Mouse (Mus musculus) neural tube, embryonic 14.5 days (tissue): ENCODE results near the gene Aloxe3. TPM values are rescaled to one million over a fixed set of nuclear protein-coding genes. Genes with fewer than 3 reads are reported as not detected.
A peak's percentile ranks its signal among the peaks of the same experiment; 100 is the strongest.
"Not testable (repeated sequence)": the region's sequence is repeated elsewhere in the genome, so short reads cannot be mapped to it uniquely, and the experiment has no call there.

Experiments used
- ATAC-seq: fragments of 200-750 bp; cut with Nextera tagmentation; 2 replicates; pipeline ENCODE4 v1.8.0; 2017; ENCODE audit warnings: low read depth, mild to moderate bottlenecking, moderate TSS enrichment, moderate library complexity
- H3K27ac ChIP-seq: fragments of 300-500 bp; sonication (generic); 2 replicates; pipeline ENCODE4 v1.5.1; 2014; ENCODE audit warnings: low read depth, mild to moderate bottlenecking, control low read depth, low read length, moderate library complexity, mixed read lengths
- H3K27me3 ChIP-seq: fragments of 300-500 bp; sonication (generic); 2 replicates; pipeline ENCODE4 v1.6.1; 2014; ENCODE audit warnings: low read length; ENCODE audit not compliant: control insufficient read depth, insufficient read depth
- H3K36me3 ChIP-seq: fragments of 300-500 bp; sonication (generic); 2 replicates; pipeline ENCODE4 v1.6.1; 2014; ENCODE audit warnings: low read length, mixed read lengths; ENCODE audit not compliant: control insufficient read depth, insufficient read depth
- H3K4me1 ChIP-seq: fragments of 300-500 bp; sonication (generic); 2 replicates; pipeline ENCODE4 v1.6.1; 2014; ENCODE audit warnings: low read length; ENCODE audit not compliant: control insufficient read depth, insufficient read depth
- H3K4me2 ChIP-seq: fragments of 300-500 bp; sonication (generic); 2 replicates; pipeline ENCODE4 v1.6.1; 2014; ENCODE audit warnings: mild to moderate bottlenecking, low read depth, low read length, control low read depth
- H3K4me3 ChIP-seq: fragments of 300-500 bp; sonication (generic); 2 replicates; pipeline ENCODE4 v1.5.1; 2014; ENCODE audit warnings: low read depth, low read length, control low read depth, mixed read lengths
- H3K9ac ChIP-seq: fragments of 300-500 bp; sonication (generic); replicated peaks from 2 replicates; pipeline ENCODE4 v1.6.1; 2014; ENCODE audit warnings: low read depth, mild to moderate bottlenecking, control low read depth, low read length, mixed read lengths
- H3K9me3 ChIP-seq: fragments of 300-500 bp; sonication (generic); 2 replicates; pipeline ENCODE4 v1.6.1; 2016; ENCODE audit warnings: low read length; ENCODE audit not compliant: control insufficient read depth
- WGBS: fragments of 180-500 bp; shearing (Covaris S2); extraction: QIAGEN DNeasy Blood & Tissue Kit; methylation state at CpG from one replicate; pipeline ENCODE4 v1.1.7; 2014; 5-methylcytosine and 5-hydroxymethylcytosine counted together
- polyA plus RNA-seq: library from polyadenylated mRNA; unstranded; fragments of >200 nt; fragmentation: Nextera tagmentation; extraction: Ambion mirVana; gene quantifications from 2 replicates; pipeline ENCODE4 v1.2.1, GENCODE M21; 2014

Aloxe3 gene
- polyA plus RNA-seq, 1 experiment from 2014 or later = 5.0 TPM

- WGBS = 6% methylated on average over 3 of the region's 3 CpGs
- peaks cover 30% of the 10 kb centered on the region for H3K4me1 ChIP-seq
- H3K27ac ChIP-seq = no peak overlapping the region
- no peak overlapping the region for H3K9ac ChIP-seq
- H3K27me3 ChIP-seq = no peaks in the 10 kb centered on the region
- no peak for ATAC-seq
- H3K36me3 ChIP-seq = 0 out of 2 replicates have a peak, but pooled peaks cover 8% of the 10 kb centered on the region
- H3K4me2 ChIP-seq = no peak overlapping the region
- no peak overlapping the region for H3K4me3 ChIP-seq
- no peaks in the 10 kb centered on the region for H3K9me3 ChIP-seq
Measured at GRCm38 (mm10) chr11:69092386-69092751, 33.3 kb upstream of the Aloxe3 start.

- ATAC-seq = no peak
- H3K4me1 ChIP-seq = peaks cover 35% of the 10 kb centered on the region
- no peak overlapping the region for H3K4me3 ChIP-seq
Measured at GRCm38 (mm10) chr11:69092871-69093270, 32.8 kb upstream of the Aloxe3 start.

GRCm38 (mm10) chr11:69093856-69094255 is 31.8 kb upstream of the Aloxe3 start:
- H3K27ac ChIP-seq, H3K4me2 ChIP-seq, H3K4me3 ChIP-seq, ATAC-seq, H3K36me3 ChIP-seq, H3K9me3 ChIP-seq, H3K27me3 ChIP-seq, H3K9ac ChIP-seq: not testable (repeated sequence)
- 89% methylated on average over 7 of the region's 7 CpGs for WGBS
- H3K4me1 ChIP-seq = peaks cover 40% of the 10 kb centered on the region

More at GRCm38 (mm10) chr11:69092871-69093270, 32.8 kb upstream of the Aloxe3 start:
- H3K4me2 ChIP-seq = no peak overlapping the region
- H3K9me3 ChIP-seq = no peaks in the 10 kb centered on the region
- H3K27me3 ChIP-seq = no peaks in the 10 kb centered on the region
- WGBS = 88% methylated on average over 4 of the region's 4 CpGs
- 0 out of 2 replicates have a peak, but pooled peaks cover 8% of the 10 kb centered on the region for H3K36me3 ChIP-seq
- H3K9ac ChIP-seq = no peak overlapping the region
- no peak overlapping the region for H3K27ac ChIP-seq

GRCm38 (mm10) chr11:69094697-69095429 is 30.8 kb upstream of the Aloxe3 start, which contains the start of gene Per1:
Per1 (plus strand) TSS chr11:69095217.
- Histone ChIP-seq H3K27me3 (no peaks in the 10 kb centered on the region), H3K36me3 (0 out of 2 replicates have a peak, but pooled peaks cover 7% of the 10 kb centered on the region), H3K9me3 (no peaks in the 10 kb centered on the region), H3K4me1 (peaks cover 32% of the 10 kb centered on the region), H3K4me3 (peak within 1 kb of the TSS; percentile 35), H3K27ac (peak within 1 kb of the TSS; percentile 75), H3K4me2 (peak within 1 kb of the TSS; percentile 73), H3K9ac (peak within 1 kb of the TSS; percentile 33; the same call in 1 of the 2 replicates)
- peak; percentile 92 for ATAC-seq
- WGBS = 0% methylated on average over 37 of the region's 37 CpGs

- Histone ChIP-seq H3K27me3 (no peaks in the 10 kb centered on the region), H3K36me3 (0 out of 2 replicates have a peak, but pooled peaks cover 6% of the 10 kb centered on the region), H3K4me2 (peak overlapping the region; percentile 73), H3K4me3 (peak overlapping the region; percentile 35), H3K4me1 (peaks cover 32% of the 10 kb centered on the region), H3K27ac (peak overlapping the region; percentile 55), H3K9me3 (no peaks in the 10 kb centered on the region), H3K9ac (peak overlapping the region; percentile 33; the same call in 1 of the 2 replicates)
- 2% methylated on average over 27 of the region's 27 CpGs for WGBS
- no peak for ATAC-seq
Measured at GRCm38 (mm10) chr11:69095511-69096231, 30.0 kb upstream of the Aloxe3 start.

- WGBS = 18% methylated on average over 9 of the region's 9 CpGs
- H3K27me3 ChIP-seq = no peaks in the 10 kb centered on the region
- peak overlapping the region; percentile 73 for H3K4me2 ChIP-seq
- H3K9ac ChIP-seq = peak overlapping the region; percentile 55; the same call in 1 of the 2 replicates
- H3K9me3 ChIP-seq = no peaks in the 10 kb centered on the region
- peak overlapping the region; percentile 19 for H3K4me3 ChIP-seq
- peak overlapping the region; percentile 80 for H3K27ac ChIP-seq
- H3K36me3 ChIP-seq = peaks cover 12% of the 10 kb centered on the region; the same call in 1 of the 2 replicates
- H3K4me1 ChIP-seq = peaks cover 29% of the 10 kb centered on the region
- ATAC-seq = no peak
Measured at GRCm38 (mm10) chr11:69096360-69096986, 29.2 kb upstream of the Aloxe3 start.

- Histone ChIP-seq H3K27me3 (no peaks in the 10 kb centered on the region), H3K4me2 (peak overlapping the region; percentile 73), H3K4me1 (peaks cover 29% of the 10 kb centered on the region), H3K27ac (peak overlapping the region; percentile 80), H3K9me3 (no peaks in the 10 kb centered on the region), H3K9ac (peak overlapping the region; percentile 55), H3K4me3 (peak overlapping the region; percentile 19), H3K36me3 (peaks cover 13% of the 10 kb centered on the region)
- ATAC-seq = no peak
- WGBS = 1% methylated on average over 29 of the region's 29 CpGs
Measured at GRCm38 (mm10) chr11:69096987-69097900, 28.5 kb upstream of the Aloxe3 start.
